ENCODE assay signal across 23 mouse cellular contexts in the genomic region with DNA sequence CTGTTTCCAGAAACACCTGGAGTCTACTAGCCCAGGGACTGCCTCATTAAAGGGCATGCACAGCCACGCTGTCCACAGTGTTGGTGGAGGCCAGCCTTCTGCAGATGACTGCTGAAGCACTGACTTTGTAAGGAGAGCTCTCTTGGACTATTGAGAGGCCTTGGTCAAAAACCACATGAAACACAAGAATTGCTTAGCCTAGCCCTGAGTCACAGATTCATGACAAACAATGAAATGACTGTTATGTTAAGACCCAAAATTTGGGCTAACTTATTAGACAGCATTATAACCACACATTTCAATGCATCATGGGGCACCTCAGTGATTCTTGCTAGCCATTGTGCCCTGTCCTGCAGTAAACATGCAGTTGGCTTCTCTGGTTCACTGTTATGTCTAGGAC.
"Had no signal": no experiment of that assay in that cellular context is flagged by ENCODE, and none has a peak within 500 bp of the region (broad histone marks: within the 10 kb centered on the region; RNA-seq: fewer than 3 reads in every experiment).

No protein-coding gene starts in this region.

- H3K4me3 ChIP-seq: heart, adult 2 months; heart, embryonic 13.5 days; heart, embryonic 15.5 days; hindbrain, embryonic 13.5 days; hindbrain, embryonic 15.5 days; kidney, embryonic 15.5 days; layer of hippocampus, adult 2 months; left cerebral cortex, adult 2 months; limb, embryonic 10.5 days; limb, embryonic 12.5 days; liver, embryonic 13.5 days had no signal

- H3K27me3 ChIP-seq: heart, embryonic 15.5 days; hindbrain, embryonic 13.5 days; hindbrain, embryonic 15.5 days; kidney, embryonic 15.5 days; limb, embryonic 12.5 days; liver, embryonic 13.5 days had no signal

- DNase-seq: gastrocnemius, postnatal 14 days; gastrocnemius, postnatal 36 days; heart, adult 2 months; heart, postnatal 14 days; heart, postnatal 36 days; kidney, adult 11 months; kidney, adult 2 months; kidney, adult 9 months; kidney, postnatal 25 days; kidney, postnatal 4 days; liver; liver, embryonic 13.5 days had no signal

- H3K4me2 ChIP-seq: heart, embryonic 11.5 days; heart, embryonic 13.5 days; heart, embryonic 15.5 days; hindbrain, embryonic 13.5 days; hindbrain, embryonic 15.5 days; kidney, embryonic 15.5 days; limb, embryonic 12.5 days; liver, embryonic 11.5 days; liver, embryonic 13.5 days had no signal

- H3K36me3 ChIP-seq: heart, embryonic 13.5 days; heart, embryonic 15.5 days; hindbrain, embryonic 13.5 days; hindbrain, embryonic 15.5 days; kidney, embryonic 15.5 days; limb, embryonic 10.5 days; limb, embryonic 12.5 days; liver, embryonic 13.5 days had no signal
